Mouse (Mus musculus) NIH3T3 (cell line): ENCODE measurements around the gene Hist2h3b.
"Not testable (repeated sequence)": the region's sequence is repeated elsewhere in the genome, so short reads cannot be mapped to it uniquely, and the experiment has no call there.

Experiments
- DNase-seq: peaks from one replicate; pipeline ENCODE4 v3.0.0-alpha.2; 2012; ENCODE audit warnings: low read depth

Hist2h3b gene

DNA sequence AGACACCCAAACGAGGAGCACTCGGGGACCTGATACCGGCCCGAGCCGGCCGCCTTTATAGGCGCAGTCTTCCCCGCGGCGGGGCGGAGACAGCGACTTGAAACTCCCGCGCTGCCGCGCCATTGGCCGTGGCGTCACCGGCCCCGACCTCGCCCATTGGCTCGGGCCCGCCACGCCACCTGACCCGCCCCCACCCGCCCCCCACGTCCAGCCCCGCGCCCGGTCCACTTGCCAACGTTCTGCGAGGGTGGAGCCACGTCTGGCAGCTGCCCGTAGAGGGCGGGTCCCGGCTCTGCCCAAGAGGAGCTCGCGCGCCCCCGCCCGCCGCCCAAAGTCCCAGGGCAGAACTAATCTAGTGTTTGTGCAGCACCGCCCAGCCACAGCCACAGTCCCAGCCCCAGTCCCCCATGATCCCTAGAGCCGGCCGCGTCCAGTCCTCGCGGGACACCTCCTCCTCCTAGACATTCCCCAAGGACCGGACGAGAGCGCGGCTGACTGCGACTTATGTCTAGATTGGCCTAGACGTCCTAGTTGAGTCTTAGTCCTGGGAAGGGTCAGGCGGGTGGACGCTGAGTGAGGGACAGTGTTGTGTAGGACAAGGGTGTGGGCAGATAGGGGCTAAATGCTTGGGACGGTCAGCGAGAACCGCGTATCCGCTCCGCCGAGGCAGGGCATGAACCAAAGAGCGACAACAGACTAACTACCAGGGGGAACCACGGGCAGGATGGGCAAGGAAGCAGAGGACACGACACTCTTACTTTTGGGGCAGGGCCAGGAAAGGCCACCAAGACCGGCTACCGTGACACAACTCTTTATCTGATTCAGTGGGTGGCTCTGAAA, 29.3 kb upstream of the Hist2h3b start, which contains the start of gene Hist2h3c2:
Hist2h3c2 (minus strand) TSS at position 174 of the 840 bp plus-strand sequence.
- not testable (repeated sequence) for DNase-seq

DNA sequence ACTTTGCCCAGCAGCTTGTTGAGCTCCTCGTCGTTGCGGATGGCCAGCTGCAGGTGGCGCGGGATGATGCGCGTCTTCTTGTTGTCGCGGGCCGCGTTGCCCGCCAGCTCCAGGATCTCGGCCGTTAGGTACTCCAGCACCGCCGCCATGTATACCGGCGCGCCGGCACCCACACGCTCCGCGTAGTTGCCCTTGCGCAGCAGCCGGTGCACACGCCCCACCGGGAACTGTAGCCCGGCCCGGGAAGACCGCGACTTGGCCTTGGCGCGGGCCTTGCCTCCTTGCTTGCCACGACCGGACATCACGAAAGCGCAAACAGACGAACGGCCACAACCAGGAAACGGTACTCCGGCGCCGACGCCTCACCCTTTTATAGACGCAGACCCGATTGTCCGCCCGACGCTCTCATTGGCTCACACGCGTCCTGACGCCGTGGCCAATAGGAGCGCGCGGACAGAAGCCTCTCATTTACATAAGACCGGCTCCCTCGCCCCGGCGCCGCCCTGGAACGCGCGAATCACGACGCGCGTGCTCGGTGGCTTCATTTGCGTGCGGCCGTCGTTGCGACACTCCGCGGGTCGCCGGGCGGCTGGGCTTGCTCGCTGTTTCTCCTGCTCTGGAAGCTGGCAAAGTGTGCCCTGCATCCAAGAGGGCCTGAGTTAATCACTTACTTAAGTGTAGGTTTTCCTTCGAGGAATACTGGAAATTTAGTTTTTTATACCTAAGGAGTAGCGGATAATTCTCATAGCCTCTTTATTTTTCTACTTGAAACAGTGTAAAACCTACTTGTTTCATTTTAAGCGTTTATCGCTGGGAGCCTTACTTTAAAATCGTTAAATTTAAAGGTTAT, 28.3 kb upstream of the Hist2h3b start, which contains the start of gene Hist2h2aa2:
Hist2h2aa2 (minus strand) TSS at position 328 of the 850 bp plus-strand sequence.
- peak; percentile 74 for DNase-seq

DNA sequence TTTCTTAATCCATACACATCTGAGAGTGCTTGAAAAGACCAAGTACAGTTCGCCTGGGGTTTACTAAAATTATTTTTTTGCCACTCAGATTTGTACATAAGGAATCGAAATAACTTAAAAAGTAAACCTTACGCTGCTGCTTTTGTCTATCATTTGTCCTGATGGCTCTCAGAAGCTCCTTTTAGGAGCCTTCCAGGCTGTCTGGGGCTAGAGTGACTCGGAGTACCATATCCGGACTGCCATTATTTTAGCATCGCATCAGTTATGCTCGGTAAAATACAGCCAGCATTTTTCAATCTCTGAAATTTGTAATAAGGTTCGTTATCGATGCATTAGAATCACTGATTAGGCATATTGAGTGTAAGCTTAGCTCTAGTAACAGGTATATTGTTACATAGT, 27.7 kb upstream of the Hist2h3b start:
- DNase-seq: no peak

DNA sequence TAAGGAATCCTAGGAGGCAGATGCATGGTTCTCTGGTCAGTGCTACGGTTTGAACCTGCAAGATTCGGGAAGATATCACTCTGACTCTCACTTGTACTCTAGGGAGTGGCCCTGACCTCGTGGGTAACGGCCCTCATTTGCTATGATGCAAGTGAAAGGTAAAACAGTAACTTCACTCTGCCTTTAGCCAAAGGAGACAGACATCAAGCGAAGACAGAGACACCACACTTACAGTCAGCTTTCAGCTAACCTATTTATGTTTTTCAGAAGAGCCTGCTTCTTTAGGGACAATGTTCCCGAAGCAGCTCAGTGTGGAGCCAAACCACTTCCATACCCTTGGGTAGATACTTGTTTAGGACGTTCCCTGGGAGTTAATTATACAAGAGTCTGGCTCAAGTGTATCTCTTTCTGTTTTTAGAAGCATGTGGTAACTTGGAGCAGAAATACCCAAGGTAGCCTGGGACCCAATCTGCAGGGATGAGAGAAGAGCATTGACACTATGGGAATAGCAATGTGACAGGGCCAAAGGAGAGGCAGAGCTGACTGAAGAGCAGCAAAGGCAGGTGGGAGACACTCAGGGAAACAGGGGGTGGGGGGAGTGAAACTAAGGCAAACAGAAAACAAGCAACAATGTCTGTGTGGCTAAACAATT, 24.4 kb upstream of the Hist2h3b start:
- peak; percentile 11 for DNase-seq

DNA sequence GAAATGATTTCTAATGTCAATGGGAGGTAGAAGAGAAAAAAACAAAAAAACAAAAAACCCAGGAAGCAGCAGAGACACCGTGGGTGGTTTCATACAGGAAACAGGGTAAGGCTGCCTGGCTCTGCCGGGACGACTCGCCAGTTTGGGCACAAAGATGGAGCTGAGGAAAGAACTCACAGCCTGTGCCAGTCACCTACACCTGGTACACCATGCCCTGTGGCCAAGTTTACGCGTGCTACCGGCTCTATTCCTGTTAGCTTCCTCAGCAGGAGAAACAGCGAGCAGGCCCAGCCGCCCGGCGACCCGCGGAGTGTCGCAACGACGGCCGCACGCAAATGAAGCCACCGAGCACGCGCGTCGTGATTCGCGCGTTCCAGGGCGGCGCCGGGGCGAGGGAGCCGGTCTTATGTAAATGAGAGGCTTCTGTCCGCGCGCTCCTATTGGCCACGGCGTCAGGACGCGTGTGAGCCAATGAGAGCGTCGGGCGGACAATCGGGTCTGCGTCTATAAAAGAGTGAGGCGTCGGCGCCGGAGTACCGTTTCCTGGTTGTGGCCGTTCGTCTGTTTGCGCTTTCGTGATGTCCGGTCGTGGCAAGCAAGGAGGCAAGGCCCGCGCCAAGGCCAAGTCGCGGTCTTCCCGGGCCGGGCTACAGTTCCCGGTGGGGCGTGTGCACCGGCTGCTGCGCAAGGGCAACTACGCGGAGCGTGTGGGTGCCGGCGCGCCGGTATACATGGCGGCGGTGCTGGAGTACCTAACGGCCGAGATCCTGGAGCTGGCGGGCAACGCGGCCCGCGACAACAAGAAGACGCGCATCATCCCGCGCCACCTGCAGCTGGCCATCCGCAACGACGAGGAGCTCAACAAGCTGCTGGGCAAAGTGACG, 23.2 kb upstream of the Hist2h3b start, which contains the start of gene Hist2h2aa1:
Hist2h2aa1 (plus strand) TSS at position 495 of the 884 bp plus-strand sequence.
- peak; percentile 86 for DNase-seq

DNA sequence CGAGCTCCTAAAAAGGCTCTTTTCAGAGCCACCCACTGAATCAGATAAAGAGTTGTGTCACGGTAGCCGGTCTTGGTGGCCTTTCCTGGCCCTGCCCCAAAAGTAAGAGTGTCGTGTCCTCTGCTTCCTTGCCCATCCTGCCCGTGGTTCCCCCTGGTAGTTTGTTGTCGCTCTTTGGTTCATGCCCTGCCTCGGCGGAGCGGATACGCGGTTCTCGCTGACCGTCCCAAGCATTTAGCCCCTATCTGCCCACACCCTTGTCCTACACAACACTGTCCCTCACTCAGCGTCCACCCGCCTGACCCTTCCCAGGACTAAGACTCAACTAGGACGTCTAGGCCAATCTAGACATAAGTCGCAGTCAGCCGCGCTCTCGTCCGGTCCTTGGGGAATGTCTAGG, 22.4 kb upstream of the Hist2h3b start:
- DNase-seq: not testable (repeated sequence)

DNA sequence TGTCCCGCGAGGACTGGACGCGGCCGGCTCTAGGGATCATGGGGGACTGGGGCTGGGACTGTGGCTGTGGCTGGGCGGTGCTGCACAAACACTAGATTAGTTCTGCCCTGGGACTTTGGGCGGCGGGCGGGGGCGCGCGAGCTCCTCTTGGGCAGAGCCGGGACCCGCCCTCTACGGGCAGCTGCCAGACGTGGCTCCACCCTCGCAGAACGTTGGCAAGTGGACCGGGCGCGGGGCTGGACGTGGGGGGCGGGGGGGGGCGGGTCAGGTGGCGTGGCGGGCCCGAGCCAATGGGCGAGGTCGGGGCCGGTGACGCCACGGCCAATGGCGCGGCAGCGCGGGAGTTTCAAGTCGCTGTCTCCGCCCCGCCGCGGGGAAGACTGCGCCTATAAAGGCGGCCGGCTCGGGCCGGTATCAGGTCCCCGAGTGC, 22.0 kb upstream of the Hist2h3b start, which contains the start of gene Hist2h3c1:
Hist2h3c1 (plus strand) TSS at position 259 of the 430 bp plus-strand sequence.
- not testable (repeated sequence) for DNase-seq

DNA sequence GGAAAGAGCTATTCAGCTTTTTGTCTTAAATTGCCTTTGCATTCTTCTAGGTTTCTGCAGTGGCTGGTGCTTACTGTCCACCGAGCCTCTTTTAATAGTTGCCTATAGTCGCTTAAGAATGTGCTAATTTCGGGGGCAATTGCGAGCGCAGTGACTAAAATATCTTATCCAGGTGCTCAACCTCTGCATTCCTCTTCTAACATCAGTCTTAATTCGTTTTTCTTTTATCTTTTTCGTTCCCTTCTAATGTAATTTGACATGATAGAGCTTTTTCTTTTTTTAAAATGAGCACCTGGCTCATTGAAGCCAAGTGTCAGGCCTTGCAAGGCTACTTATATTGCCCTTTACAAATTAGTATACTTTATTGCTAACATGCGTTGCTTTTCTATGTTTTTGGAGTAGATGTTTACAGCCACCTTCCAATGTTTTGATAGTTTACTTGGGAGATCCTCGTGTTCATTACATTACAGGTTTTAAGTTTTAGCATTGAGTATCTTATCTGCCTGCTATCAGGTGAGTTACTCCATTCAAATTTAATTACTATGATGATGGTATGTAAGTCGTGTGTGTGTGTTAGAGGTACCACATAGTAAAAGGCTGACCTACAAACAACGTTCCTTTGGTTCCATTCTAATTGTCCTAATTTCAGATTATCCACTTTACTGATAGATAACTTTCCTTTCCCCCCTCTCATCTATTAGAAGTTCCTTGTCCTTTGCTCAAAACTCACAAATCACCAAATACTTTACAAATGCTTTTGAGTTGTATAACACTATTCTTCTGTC, 20.9 kb upstream of the Hist2h3b start:
- no peak for DNase-seq

DNA sequence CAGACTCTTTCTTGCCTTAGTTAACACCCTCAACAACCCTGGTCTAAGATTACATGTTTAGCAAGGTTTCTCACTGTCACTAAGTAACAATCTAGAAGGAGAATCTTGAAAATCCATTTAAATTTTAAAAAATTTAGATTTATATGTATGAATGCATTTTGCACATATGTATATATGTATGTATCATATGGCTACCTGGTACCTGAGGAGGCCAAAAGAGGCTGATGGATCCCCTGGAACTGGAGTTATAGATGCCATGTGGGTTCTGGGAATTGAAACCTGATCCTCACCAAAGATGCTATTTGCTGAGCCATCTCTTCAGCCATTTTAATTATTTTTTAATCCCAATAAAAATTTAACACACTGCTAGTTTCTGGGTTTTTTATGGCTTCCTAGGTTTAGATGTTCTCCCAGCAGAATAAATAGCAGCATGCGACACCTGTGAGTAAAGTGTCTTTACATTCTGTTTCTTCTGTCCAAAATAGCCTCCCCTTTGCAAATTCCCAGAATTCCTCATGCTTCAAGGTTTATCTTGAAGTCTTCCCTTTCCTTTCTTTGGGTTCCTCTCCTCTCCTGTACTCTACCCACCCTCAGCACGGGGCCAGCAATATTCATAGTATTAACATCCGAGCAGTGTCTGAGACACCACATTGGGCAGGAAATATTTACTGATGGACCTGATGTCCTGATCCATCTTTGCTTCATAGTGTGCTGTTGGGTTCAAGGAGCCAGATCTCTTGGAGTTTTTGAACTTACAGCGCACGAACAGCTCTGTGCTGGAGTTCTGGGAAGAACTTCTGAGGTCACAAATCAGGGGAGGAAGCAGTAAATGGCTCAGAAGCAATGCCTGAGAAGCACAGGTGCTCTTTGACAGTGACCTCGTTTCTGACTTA, 20.1 kb upstream of the Hist2h3b start:
- no peak for DNase-seq

DNA sequence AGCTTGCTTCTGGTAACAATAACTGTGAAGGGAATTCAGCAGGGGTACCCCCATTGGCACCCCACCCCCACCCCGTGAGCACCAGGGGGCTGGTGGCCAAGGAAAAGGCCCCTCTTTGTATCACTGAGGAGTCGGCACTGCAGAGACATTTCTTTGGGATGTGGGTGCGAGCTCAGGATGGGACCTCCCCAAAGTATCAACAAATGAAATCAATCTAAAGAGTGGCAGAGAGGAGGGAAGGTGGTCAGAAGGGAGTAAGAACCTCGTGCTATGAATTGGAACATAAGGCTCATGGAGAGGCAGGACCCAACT, 19.5 kb upstream of the Hist2h3b start:
- DNase-seq: no peak

DNA sequence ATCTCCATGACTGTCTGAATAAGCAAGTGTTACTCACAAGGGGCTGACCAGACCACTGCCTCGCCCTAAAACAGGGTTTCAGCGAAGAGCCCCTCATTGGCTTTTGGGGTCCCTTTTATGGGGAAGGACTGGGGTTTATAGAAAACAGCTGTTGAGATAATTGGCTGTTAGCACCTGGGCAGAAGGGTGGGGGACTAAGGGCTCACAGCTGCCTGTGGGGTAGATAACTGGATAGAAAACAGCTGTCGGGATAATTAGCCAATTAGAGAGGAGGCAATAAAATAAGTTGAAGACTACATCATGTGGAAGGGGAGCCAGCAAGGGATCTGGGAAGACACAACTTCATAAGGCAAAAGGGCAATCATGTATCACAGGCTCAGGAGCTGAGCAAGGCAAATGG, 17.6 kb upstream of the Hist2h3b start:
- DNase-seq: no peak

DNA sequence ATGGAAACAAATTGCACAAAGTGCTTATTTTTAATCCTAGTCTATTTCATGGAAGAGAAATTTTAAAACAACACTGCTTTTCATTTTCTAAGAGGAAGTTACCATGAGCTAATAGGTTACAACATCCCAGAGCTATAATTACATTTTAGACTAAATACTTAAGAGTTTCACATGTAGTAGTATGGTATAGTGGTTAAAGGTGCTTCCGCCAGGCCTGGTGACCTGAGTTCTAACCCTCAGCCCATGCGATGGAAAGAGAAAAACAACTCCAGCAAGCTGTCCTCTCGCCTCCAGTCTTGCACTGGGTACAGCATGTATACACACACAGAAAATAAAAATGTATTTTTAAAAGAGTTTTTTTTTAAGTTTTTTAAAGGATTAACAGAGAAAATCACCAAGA, 16.7 kb upstream of the Hist2h3b start:
- DNase-seq: no peak

DNA sequence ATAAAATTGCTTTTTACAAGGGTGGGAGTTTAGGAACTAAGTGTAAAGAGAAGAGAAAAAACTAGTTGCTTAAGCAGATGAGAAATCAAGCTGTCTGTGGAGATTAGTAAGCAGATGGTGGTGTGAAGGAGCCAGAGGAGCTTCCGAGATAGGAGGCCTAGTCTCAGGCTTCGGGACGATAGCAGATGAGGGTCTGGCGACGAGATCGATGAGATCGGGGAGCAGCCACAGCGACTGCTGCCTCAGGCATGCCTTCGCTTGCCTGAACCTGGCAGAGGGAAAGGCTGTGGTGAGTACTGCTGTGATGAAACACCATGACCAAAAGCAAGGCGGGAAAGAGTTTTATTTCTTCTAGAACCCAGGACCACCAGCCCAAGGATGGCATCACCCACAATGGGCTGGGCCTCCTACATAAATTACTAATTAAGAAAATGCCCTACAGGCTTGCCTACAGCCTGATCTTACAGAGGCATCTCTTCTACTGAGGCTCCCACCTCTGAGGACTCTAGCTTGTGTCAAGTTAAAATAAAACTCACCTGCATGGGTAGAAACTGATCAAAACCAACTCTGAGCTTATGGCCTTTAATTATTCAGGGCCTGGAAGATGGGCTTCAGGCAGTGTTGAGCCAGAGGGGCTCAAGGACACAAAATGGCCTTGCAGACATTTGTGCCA, 13.6 kb upstream of the Hist2h3b start:
- no peak for DNase-seq

DNA sequence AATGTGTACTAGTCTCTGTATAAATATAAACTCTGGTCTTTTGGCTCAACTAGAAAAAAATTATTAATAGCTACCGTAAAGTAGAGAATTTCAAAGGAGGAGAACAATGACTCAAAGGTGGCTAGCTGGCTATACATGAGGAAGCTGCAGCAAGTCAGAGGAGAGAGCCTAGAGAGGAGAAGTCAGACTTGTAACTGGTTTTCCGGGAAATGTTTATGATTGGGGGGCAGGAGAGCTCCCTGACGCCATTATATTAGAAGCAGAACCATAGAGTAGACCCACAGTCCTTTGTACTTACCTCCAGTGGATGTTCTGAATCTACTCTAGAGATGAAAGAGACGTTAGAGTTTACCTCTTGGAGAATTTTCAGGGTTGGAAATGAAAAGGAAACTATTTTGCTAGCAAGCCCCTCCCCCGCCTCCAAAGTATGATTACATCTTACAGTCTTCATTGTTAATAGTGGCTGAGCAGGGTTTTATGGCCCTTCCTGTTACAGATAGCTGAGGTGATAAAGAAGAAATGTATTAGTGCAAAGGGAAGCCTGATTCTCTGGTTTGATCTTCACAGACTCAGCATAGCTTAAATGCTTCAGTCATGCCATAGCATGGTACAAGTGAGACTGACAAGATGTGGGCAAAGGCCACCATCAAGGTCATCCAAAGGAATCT, 12.4 kb upstream of the Hist2h3b start:
- no peak for DNase-seq

DNA sequence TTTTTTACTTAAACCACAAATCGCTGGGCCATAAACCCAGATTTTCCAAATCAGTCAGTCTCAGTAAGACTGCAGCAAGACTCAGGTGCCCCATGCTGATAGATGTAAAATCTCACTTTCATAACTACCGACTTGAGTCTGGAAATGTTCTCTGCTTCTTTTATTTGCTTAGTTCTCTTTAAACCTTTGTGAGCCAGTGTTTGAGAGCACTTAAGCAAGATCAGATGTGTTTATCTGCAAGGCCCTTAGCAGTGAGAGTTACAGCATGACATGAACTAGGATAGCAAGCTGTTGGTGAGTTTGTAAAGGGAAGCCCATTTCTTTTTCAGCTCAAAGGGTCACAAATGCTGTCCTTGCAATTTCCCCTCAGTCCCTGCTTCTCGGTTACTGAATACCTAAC, 11.3 kb upstream of the Hist2h3b start:
- no peak for DNase-seq

DNA sequence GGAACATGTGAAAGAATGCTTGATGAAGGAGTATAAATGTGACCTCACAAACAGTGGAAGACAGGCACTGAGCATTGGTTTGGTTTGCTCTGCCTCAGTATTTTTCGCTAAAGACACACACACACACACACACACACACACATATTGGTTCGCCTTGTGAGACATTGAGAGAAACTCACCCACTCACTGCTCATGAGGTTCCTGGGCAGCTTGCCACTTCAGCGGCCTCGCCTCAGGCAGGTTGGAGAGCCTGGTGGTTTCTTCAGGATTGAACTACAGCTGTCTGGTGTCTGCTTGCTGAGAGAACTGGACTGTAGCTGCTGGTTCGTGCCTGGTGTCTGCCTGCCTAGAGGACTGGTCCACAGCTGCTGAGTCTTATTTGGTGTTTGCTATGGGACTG, 8.2 kb upstream of the Hist2h3b start:
- DNase-seq: peak; percentile 61

DNA sequence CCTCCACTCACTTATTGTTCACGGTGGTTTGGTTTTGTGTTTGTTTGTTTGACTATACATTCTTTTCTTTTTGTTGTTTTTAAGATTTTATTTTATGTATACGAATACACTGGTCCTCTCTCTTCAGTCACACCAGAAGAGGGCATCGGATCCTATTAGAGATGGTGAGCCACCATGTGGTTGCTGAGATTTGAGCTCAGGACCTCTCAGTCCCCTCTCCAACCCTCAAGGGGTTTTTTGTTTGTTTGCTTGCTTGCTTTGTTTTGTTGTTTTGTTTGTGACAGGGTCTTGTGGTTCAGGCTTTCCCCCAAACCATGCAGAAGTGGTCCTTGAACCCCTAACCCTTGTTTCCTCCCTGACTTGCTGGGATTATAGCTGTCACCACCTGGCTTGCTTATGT, 6.8 kb upstream of the Hist2h3b start:
- peak; percentile 42 for DNase-seq

DNA sequence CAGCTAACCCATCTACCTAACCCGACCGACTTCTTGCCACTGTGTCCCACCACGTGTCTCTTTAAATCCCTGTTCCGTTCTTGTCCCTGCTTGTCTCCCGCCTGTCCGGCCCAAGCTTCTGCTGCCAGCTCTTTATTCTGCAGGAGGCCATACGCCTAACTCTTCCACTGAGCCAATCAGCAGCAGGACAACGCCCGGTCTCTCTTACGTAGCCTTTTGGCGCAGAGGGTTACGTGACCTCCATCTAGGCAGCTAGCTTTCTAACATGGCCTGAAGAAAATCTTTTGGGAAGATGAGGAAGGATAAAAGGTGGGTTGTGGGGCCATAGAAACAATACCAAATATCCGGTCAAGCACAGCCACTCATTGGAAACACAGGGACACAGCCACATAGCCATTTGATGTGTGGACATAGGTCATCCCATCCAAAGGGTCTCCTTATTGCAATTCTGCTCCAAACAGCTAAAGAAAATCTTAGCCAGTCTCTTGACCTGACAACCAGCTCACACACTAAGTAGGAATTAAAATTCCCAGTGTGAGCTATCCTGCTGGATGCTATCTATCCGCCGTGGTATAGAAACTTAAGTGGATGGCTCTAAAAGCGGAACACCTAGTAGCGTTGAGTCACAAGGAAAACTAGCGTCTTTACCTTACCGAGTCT, 6.1 kb upstream of the Hist2h3b start:
- DNase-seq: peak; percentile 91
